In genomic region chr1:88213766-88214461, GRCm38 (mm10) we compare ENCODE assay signal across 9 mouse cellular contexts. TPM values are rescaled to one million over a fixed set of nuclear protein-coding genes. Genes with fewer than 3 reads are reported as not detected.
DNase-seq lines count a peak whose midpoint lies in the region; ATAC-seq lines count a peak whose summit lies in the region.
"Had no signal": no experiment of that assay in that cellular context is flagged by ENCODE, and none has a peak within 500 bp of the region (broad histone marks: within the 10 kb centered on the region; RNA-seq: fewer than 3 reads in every experiment).

No protein-coding gene starts in this region.

- WGBS in liver, embryonic 13.5 days (ENCODE audit: insufficient replicate concordance), result 60% methylated on average over 2 of the region's 2 CpGs

- no peak overlapping the region for H3K27ac ChIP-seq in liver, embryonic 13.5 days

- no peaks in the 10 kb centered on the region for H3K27me3 ChIP-seq in liver, embryonic 13.5 days

- 0 out of 2 replicates have a peak, but pooled peaks have one; percentile 22 for ATAC-seq in liver, embryonic 13.5 days (ENCODE audit: low read depth)

- no peaks in the 10 kb centered on the region for H3K36me3 ChIP-seq in liver, embryonic 13.5 days

- no peaks in the 10 kb centered on the region for H3K4me1 ChIP-seq in liver, embryonic 13.5 days (replicated peaks)

- no peak overlapping the region for H3K4me2 ChIP-seq in liver, embryonic 13.5 days

- peak; percentile 13 to 47 for DNase-seq in kidney, postnatal 25 days
- no peak for DNase-seq in kidney, adult 18-20 months
- DNase-seq in R1 (ENCODE audit: low read depth, low spot score), result peak; percentile 8
- peak; percentile 9 for DNase-seq in heart, adult 8-10 months (ENCODE audit: low spot score)
- no peak for DNase-seq in liver, embryonic 13.5 days
- no peak for DNase-seq in spleen, postnatal 10 days (ENCODE audit: low spot score in 2 of 2)
- DNase-seq in left cerebral cortex, adult 18-20 months (ENCODE audit: low spot score in 2 of 2), result no peak
- no peak for DNase-seq in frontal cortex, postnatal 36 days (ENCODE audit: low spot score in 2 of 2)

- H3K9ac ChIP-seq in liver, embryonic 13.5 days, result no peak overlapping the region

- no peak overlapping the region for H3K4me3 ChIP-seq in liver, embryonic 13.5 days (replicated peaks)

- peaks cover 52% of the 10 kb centered on the region for H3K9me3 ChIP-seq in liver, embryonic 13.5 days (replicated peaks)

RNA-seq across cellular contexts. Expression of gene Ugt1a1, which starts 2.2 kb away (rescaled TPM):
- total RNA-seq in heart, adult 8-10 months (2022), result not detected
- 0.08 TPM in 1 of 2 replicates, not detected in the other for polyA plus RNA-seq in liver, embryonic 13.5 days (2015; fragmentation: Nextera tagmentation; extraction: Ambion mirVana)
- total RNA-seq in left cerebral cortex, adult 18-20 months (2021), result not detected
- total RNA-seq: layer of hippocampus, adult 18-20 months had no signal

RNA-seq across cellular contexts. Expression of gene Dnajb3, which starts 8.3 kb away (rescaled TPM):
- under 1 TPM; 0.26 to 0.60 (median 0.41) TPM for total RNA-seq in heart, adult 8-10 months (2022)
- 11.3 and 11.4 TPM in 2 replicates for polyA plus RNA-seq in liver, embryonic 13.5 days (2015; fragmentation: Nextera tagmentation; extraction: Ambion mirVana)
- 1 to 10 TPM; 1.2 TPM for total RNA-seq in left cerebral cortex, adult 18-20 months (2021)

RNA-seq across cellular contexts. Expression of gene Mroh2a, which starts 12.9 kb away (rescaled TPM):
- total RNA-seq in heart, adult 8-10 months (2022), result under 1 TPM in 1 of 4 experiments, not detected in 3; 0.35 TPM
- polyA plus RNA-seq in liver, embryonic 13.5 days (2015; fragmentation: Nextera tagmentation; extraction: Ambion mirVana), result 0.41 TPM in 2 replicates
- under 1 TPM in 1 of 2 experiments, not detected in 1; 0.58 TPM for total RNA-seq in left cerebral cortex, adult 18-20 months (2021)

RNA-seq across cellular contexts. Expression of gene Ugt1a2, which starts 13.5 kb away (rescaled TPM):
- under 1 TPM in 1 of 4 experiments, not detected in 3; 0.12 TPM for total RNA-seq in heart, adult 8-10 months (2022)
- not detected in 2 replicates for polyA plus RNA-seq in liver, embryonic 13.5 days (2015; fragmentation: Nextera tagmentation; extraction: Ambion mirVana)
- total RNA-seq in left cerebral cortex, adult 18-20 months (2021), result not detected
- total RNA-seq: layer of hippocampus, adult 18-20 months had no signal

RNA-seq across cellular contexts. Expression of gene Ugt1a5, which starts 48.1 kb away (rescaled TPM):
- total RNA-seq in heart, adult 8-10 months (2022), result under 1 TPM in 3 of 4 experiments, not detected in 1; 0.12 to 0.26 (median 0.22) TPM
- polyA plus RNA-seq in liver, embryonic 13.5 days (2015; fragmentation: Nextera tagmentation; extraction: Ambion mirVana), result not detected in 2 replicates
- not detected for total RNA-seq in left cerebral cortex, adult 18-20 months (2021)

Comparison
In these comparisons a context has a peak if more than half of its experiments do, and no peak if none do; other contexts are left out.
1. DNase-seq: peak in kidney, postnatal 25 days (2 of 2), R1 (single experiment) and heart, adult 8-10 months (single experiment); none in kidney, adult 18-20 months (single experiment), liver, embryonic 13.5 days (single experiment), spleen, postnatal 10 days (0 of 2), left cerebral cortex, adult 18-20 months (0 of 2) and frontal cortex, postnatal 36 days (0 of 2).